Mouse (Mus musculus) cerebellum, adult (tissue): ENCODE results near the gene Tom1l1.

ENCODE experiments used
- ATAC-seq: cut with Nextera tagmentation; 2 replicates; pipeline ENCODE4 v1.9.2; 2017; ENCODE audit warnings: mild to moderate bottlenecking, moderate library complexity, mixed read lengths; ENCODE audit not compliant: insufficient number of reproducible peaks, low FRiP score, low TSS enrichment

Gene Tom1l1

DNA sequence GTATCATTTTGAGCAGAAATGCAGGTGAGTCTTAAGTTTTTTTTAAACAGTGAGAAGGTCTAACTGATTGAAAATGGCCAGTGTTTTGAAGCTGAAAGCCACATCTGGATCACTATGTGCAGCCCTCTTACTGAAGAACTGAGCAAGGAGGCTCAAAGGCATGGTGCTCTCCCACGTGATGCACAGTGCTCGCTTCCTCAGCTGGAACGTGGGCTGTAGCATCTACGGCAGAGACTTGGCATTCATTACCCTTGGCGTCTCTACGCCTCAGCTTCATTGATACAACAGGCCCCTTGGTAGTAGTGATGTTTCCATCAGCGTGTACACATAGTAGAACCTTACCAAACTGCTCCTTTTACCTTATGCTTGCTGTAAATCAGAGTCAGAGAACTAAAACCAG lies 65.7 kb downstream of the Tom1l1 start:
- ATAC-seq: no peak

DNA sequence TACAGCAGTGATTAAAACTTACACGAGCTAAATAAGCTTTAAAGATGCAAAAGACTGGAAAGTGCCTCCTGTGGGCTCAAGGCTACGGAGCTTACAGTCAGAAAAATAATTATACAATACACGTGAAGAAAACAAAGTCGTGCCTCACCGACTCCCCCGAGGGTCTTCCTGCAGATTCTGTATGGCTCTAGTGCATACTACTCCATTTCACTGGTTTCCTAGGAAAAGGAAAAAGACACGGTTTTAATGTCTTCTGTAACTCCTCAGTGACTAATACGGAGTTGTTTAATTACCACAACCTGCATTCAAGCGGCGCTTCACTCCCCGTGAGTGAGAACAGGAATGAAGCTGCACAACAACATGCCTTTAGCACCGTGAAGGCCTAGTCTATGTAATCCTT lies 66.1 kb downstream of the Tom1l1 start:
- ATAC-seq: no peak

DNA sequence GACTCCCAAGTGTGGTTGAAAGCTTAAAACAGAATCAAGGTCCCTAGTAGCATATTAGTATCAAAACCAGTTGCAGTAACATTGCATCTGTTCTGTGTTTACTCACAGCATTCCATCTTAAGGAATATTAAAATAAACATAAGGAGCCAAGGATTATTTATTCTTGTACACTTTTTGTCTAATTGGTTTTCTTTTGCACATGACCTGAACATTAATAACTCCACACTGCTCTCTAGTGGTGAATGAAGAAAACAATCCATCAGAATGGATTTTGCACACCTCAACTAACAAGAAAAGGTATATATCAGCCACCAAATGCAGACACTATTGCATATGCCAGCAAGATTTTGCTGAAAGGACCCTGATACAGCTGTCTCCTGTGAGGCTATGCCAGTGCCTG lies 71.7 kb downstream of the Tom1l1 start:
- no peak for ATAC-seq

DNA sequence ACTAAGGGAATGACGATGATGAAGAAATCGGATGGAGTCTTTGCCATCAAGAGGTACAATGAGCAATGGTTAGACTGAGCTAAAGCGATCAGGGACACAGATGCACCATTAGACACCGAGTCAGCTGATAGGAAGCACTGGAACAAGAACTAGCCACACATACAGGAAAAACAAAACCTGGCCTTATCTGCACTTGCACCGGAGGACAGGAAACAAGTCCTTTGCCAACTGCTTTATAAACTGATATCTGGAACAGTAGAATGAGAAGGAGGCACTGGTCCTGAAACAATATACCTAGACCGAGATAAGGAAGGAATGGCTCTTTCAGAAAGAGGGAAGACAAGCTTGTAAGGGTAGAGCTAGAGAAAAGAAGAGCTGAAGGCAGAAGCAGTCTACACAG lies 73.4 kb downstream of the Tom1l1 start:
- no peak for ATAC-seq

DNA sequence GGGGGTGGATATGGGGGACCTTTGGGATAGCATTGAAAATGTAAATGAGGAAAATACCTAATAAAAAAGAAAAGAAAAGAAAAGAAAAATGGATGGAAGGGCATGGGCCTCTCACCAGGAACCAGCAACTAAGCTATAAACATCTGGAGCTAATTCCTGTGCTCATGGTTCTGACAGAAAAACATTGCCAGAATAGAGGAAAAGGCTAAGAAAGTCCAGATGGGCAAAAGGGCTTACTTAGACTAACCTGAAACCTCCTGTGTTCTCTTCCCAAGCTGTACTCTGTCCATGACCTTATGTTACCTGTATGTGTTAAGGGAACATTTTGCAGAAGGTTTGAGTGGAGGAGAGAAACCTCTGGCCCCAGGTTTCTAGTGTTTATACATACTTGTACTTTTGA lies 76.0 kb downstream of the Tom1l1 start:
- ATAC-seq: no peak

DNA sequence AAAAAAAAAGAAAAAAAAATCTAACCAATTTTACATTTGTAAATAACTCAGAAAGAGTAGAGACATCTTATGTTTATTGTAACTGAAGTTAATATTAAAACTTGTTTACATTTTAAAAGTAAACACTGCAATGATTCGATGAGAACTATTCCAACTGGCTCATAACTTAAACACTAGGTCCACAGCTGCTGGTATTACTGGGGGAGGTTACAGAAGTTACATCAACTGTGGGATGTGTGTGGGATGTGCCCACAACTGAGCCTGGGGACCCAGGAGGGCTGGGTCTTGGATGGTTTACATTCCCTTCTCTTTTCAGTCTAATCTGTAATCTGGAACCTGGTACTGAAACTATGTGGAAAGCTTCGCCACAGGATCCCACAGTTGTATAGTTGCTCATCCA lies 85.1 kb downstream of the Tom1l1 start:
- ATAC-seq: no peak

DNA sequence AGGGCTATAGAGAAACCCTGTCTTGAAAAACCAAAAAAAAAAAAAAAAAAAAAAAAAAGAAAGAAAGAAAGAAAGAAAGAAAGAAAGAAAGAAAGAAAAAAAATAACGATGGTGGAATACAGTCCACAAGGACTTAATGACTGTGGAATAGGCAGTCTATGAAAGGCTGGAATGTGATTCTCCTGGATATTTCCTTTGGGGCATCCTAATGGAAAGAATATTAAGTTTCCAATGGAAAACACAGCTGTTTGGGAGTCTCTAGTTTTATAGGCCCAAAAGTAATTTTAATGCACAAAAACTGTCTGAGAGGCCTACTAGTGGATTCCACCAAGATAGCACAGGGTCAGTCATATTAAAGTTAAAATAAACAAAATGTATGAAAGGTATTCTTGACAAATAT lies 92.3 kb downstream of the Tom1l1 start:
- no peak for ATAC-seq
